Mouse (Mus musculus) midbrain, embryonic 16.5 days (tissue): ENCODE measurements around the gene Gpr35. TPM values are rescaled to one million over a fixed set of nuclear protein-coding genes. Genes with fewer than 3 reads are reported as not detected.
A peak's percentile ranks its signal among the peaks of the same experiment; 100 is the strongest.

ENCODE experiments used
- ATAC-seq: fragments of 200-750 bp; cut with Nextera tagmentation; 2 replicates; pipeline ENCODE4 v1.8.0; 2017; ENCODE audit warnings: moderate TSS enrichment
- H3K27ac ChIP-seq: fragments of 300-500 bp; sonication (generic); 2 replicates; pipeline ENCODE4 v1.5.1; 2014; ENCODE audit warnings: mild to moderate bottlenecking, low read length, mixed read lengths
- H3K27me3 ChIP-seq: fragments of 300-500 bp; sonication (generic); 2 replicates; pipeline ENCODE4 v1.6.1; 2014; ENCODE audit warnings: low read depth, low read length, mixed read lengths; ENCODE audit not compliant: control insufficient read depth, insufficient read depth
- H3K36me3 ChIP-seq: fragments of 300-500 bp; sonication (generic); 2 replicates; pipeline ENCODE4 v1.6.1; 2014; ENCODE audit warnings: mild to moderate bottlenecking, low read length, moderate library complexity, mixed read lengths; ENCODE audit not compliant: control insufficient read depth, insufficient read depth
- H3K4me1 ChIP-seq: fragments of 300-500 bp; sonication (generic); 2 replicates; pipeline ENCODE4 v1.6.1; 2014; ENCODE audit warnings: mild to moderate bottlenecking, low read length, mixed read lengths; ENCODE audit not compliant: control insufficient read depth, insufficient read depth
- H3K4me2 ChIP-seq: fragments of 300-500 bp; sonication (generic); 2 replicates; pipeline ENCODE4 v1.6.1; 2014; ENCODE audit warnings: mild to moderate bottlenecking, low read length, mixed read lengths
- H3K4me3 ChIP-seq: fragments of 300-500 bp; sonication (generic); 2 replicates; pipeline ENCODE4 v1.5.1; 2014; ENCODE audit warnings: low read depth, mild to moderate bottlenecking, low read length, moderate library complexity, mixed read lengths
- H3K9ac ChIP-seq: fragments of 300-500 bp; sonication (generic); 2 replicates; pipeline ENCODE4 v1.6.1; 2014; ENCODE audit warnings: low read depth, low read length, mixed read lengths
- H3K9me3 ChIP-seq: fragments of 300-500 bp; sonication (generic); replicated peaks from 2 replicates; pipeline ENCODE4 v1.6.1; 2014; ENCODE audit warnings: mild to moderate bottlenecking, low read length, mixed read lengths; ENCODE audit not compliant: control insufficient read depth, poor library complexity, severe bottlenecking
- WGBS: fragments of 180-500 bp; shearing (Covaris S2); extraction: QIAGEN DNeasy Blood & Tissue Kit; methylation state at CpG from one replicate; pipeline ENCODE4 v1.1.7; 2014; 5-methylcytosine and 5-hydroxymethylcytosine counted together
- polyA plus RNA-seq: library from polyadenylated mRNA; unstranded; fragments of >200 nt; fragmentation: Nextera tagmentation; extraction: Ambion mirVana; gene quantifications from 2 replicates; pipeline ENCODE4 v1.2.1, GENCODE M21; 2015

The Gpr35 gene
- polyA plus RNA-seq = 0.18 and 0.52 TPM in 2 replicates

GRCm38 (mm10) chr1:92950607-92951006 is at the start of gene Gpr35:
Gene Gpr35, plus strand, starts transcription at chr1:92950865.
- ATAC-seq = no peak
- H3K36me3 ChIP-seq = peaks cover 29% of the 10 kb centered on the region

GRCm38 (mm10) chr1:92902786-92903185 is 47.9 kb upstream of the Gpr35 start, which contains the start of gene Ankmy1:
Gene Ankmy1, minus strand, starts transcription at chr1:92902906.
- under 1% methylated on average over 15 of the region's 15 CpGs for WGBS
- H3K4me3 ChIP-seq = peak within 1 kb of the TSS; percentile 9; the same call in 1 of the 2 replicates
- H3K27ac ChIP-seq = no peak within 1 kb of the TSS
- H3K27me3 ChIP-seq = no peaks in the 10 kb centered on the region; the same call in 1 of the 2 replicates
- H3K4me2 ChIP-seq = peak within 1 kb of the TSS; percentile 32
- H3K4me1 ChIP-seq = peaks cover 4% of the 10 kb centered on the region
- H3K9me3 ChIP-seq = no peaks in the 10 kb centered on the region
- no peak within 1 kb of the TSS for H3K9ac ChIP-seq
- H3K36me3 ChIP-seq = no peaks in the 10 kb centered on the region
- no peak for ATAC-seq

More at GRCm38 (mm10) chr1:92950607-92951006, at the start of gene Gpr35:
- Histone ChIP-seq H3K9me3 (no peaks in the 10 kb centered on the region), H3K9ac (no peak within 1 kb of the TSS), H3K27me3 (no peaks in the 10 kb centered on the region), H3K4me2 (no peak within 1 kb of the TSS), H3K4me3 (no peak within 1 kb of the TSS), H3K4me1 (no peaks in the 10 kb centered on the region), H3K27ac (no peak within 1 kb of the TSS)
- WGBS = 84% methylated on average over 5 of the region's 5 CpGs

- Histone ChIP-seq H3K4me2 (no peak overlapping the region), H3K9me3 (no peaks in the 10 kb centered on the region), H3K4me3 (no peak overlapping the region), H3K9ac (no peak overlapping the region), H3K36me3 (no peaks in the 10 kb centered on the region), H3K27me3 (no peaks in the 10 kb centered on the region; the same call in 1 of the 2 replicates), H3K27ac (no peak overlapping the region), H3K4me1 (peaks cover 8% of the 10 kb centered on the region)
- no peak for ATAC-seq
- 82% methylated on average over 4 of the region's 4 CpGs for WGBS
Measured at GRCm38 (mm10) chr1:92903627-92904026, 47.0 kb upstream of the Gpr35 start.

GRCm38 (mm10) chr1:92905703-92906310 is 44.9 kb upstream of the Gpr35 start:
- H3K4me1 ChIP-seq = peaks cover 19% of the 10 kb centered on the region
- WGBS = 91% methylated on average over 2 of the region's 2 CpGs
- no peaks in the 10 kb centered on the region for H3K9me3 ChIP-seq
- no peak overlapping the region for H3K9ac ChIP-seq
- no peak overlapping the region for H3K27ac ChIP-seq
- no peak overlapping the region for H3K4me2 ChIP-seq
- no peak overlapping the region for H3K4me3 ChIP-seq
- no peaks in the 10 kb centered on the region; the same call in 1 of the 2 replicates for H3K27me3 ChIP-seq
- no peak for ATAC-seq
- H3K36me3 ChIP-seq = no peaks in the 10 kb centered on the region

GRCm38 (mm10) chr1:92906779-92907631 is 43.7 kb upstream of the Gpr35 start, which contains the start of gene Dusp28:
Gene Dusp28, plus strand, starts transcription at chr1:92906981.
- Histone ChIP-seq H3K4me1 (peaks cover 23% of the 10 kb centered on the region), H3K4me2 (peak within 1 kb of the TSS; percentile 74), H3K9me3 (no peaks in the 10 kb centered on the region), H3K27ac (peak within 1 kb of the TSS; percentile 93), H3K4me3 (peak within 1 kb of the TSS; percentile 58), H3K36me3 (no peaks in the 10 kb centered on the region), H3K9ac (peak within 1 kb of the TSS; percentile 80), H3K27me3 (no peaks in the 10 kb centered on the region)
- peak; percentile 94 for ATAC-seq
- WGBS = under 1% methylated on average over 81 of the region's 81 CpGs

GRCm38 (mm10) chr1:92907632-92908360 is 42.9 kb upstream of the Gpr35 start:
- peak overlapping the region; percentile 58 for H3K4me3 ChIP-seq
- WGBS = 46% methylated on average over 20 of the region's 20 CpGs
- no peaks in the 10 kb centered on the region for H3K9me3 ChIP-seq
- H3K36me3 ChIP-seq = no peaks in the 10 kb centered on the region
- peak overlapping the region; percentile 74 for H3K4me2 ChIP-seq
- no peaks in the 10 kb centered on the region for H3K27me3 ChIP-seq
- peak overlapping the region; percentile 93 for H3K27ac ChIP-seq
- H3K9ac ChIP-seq = peak overlapping the region; percentile 80
- no peak for ATAC-seq
- H3K4me1 ChIP-seq = peaks cover 31% of the 10 kb centered on the region

GRCm38 (mm10) chr1:92908664-92909063 is 42.0 kb upstream of the Gpr35 start:
- Histone ChIP-seq H3K36me3 (no peaks in the 10 kb centered on the region), H3K4me1 (peaks cover 35% of the 10 kb centered on the region), H3K4me2 (no peak overlapping the region), H3K4me3 (no peak overlapping the region), H3K27me3 (no peaks in the 10 kb centered on the region), H3K9me3 (no peaks in the 10 kb centered on the region), H3K9ac (no peak overlapping the region), H3K27ac (no peak overlapping the region)
- no peak for ATAC-seq
- WGBS = 95% methylated on average over 3 of the region's 3 CpGs

GRCm38 (mm10) chr1:92909068-92909467 is 41.6 kb upstream of the Gpr35 start:
- Histone ChIP-seq H3K27me3 (no peaks in the 10 kb centered on the region), H3K36me3 (no peaks in the 10 kb centered on the region), H3K4me1 (peaks cover 35% of the 10 kb centered on the region), H3K9ac (no peak overlapping the region), H3K9me3 (no peaks in the 10 kb centered on the region), H3K4me2 (no peak overlapping the region), H3K4me3 (no peak overlapping the region), H3K27ac (no peak overlapping the region)
- ATAC-seq = no peak
- 65% methylated on average over 4 of the region's 4 CpGs for WGBS
